Mouse (Mus musculus) central nervous system, embryonic 18 days (tissue): Measurements from ENCODE around the gene Ptgr1. TPM values are rescaled to one million over a fixed set of nuclear protein-coding genes. Genes with fewer than 3 reads are reported as not detected.

Experiments used
- polyA plus RNA-seq: library from polyadenylated mRNA; depleted of rRNA; stranded (reverse); fragments of >200 nt; gene quantifications from 2 replicates; pipeline ENCODE4 v1.2.3, GENCODE M21; 2012; rRNA removed

Gene Ptgr1
- polyA plus RNA-seq, result 2.7 and 4.0 TPM in 2 replicates

DNA sequence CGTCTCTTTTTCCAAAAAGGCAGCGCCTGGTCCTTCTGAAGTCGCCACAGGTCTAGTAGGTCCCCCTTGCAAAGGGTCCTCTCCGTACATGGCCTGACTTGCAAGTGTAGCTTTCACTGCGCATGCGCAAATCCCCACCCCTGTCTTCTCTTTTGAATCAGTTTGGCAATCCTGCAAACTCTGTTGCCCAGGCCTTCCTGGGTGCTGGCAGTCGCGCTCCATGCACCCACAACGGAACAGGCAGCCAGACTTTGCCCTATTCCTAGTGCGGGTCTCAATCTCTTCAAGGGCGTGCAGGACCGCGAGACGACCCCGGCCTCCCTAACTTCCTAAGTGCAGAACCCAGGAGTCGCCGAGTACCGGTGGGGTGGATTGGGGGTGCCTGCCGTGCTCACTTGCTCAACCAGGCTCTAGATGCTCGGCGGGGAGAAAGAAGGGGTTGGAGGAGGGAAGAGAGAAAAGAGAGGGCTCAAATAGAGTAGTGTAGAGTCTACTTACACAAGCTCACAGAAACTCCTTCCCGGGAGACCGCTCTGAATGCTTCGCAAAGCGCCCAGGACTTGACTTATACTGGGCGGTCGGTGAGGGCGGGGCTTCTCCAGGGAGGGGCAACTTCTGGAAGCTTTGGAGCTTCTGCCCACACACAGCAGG is at the start of gene Ptgr1:
Gene Ptgr1, minus strand, starts transcription at position 580 of the 651 bp plus-strand sequence.

DNA sequence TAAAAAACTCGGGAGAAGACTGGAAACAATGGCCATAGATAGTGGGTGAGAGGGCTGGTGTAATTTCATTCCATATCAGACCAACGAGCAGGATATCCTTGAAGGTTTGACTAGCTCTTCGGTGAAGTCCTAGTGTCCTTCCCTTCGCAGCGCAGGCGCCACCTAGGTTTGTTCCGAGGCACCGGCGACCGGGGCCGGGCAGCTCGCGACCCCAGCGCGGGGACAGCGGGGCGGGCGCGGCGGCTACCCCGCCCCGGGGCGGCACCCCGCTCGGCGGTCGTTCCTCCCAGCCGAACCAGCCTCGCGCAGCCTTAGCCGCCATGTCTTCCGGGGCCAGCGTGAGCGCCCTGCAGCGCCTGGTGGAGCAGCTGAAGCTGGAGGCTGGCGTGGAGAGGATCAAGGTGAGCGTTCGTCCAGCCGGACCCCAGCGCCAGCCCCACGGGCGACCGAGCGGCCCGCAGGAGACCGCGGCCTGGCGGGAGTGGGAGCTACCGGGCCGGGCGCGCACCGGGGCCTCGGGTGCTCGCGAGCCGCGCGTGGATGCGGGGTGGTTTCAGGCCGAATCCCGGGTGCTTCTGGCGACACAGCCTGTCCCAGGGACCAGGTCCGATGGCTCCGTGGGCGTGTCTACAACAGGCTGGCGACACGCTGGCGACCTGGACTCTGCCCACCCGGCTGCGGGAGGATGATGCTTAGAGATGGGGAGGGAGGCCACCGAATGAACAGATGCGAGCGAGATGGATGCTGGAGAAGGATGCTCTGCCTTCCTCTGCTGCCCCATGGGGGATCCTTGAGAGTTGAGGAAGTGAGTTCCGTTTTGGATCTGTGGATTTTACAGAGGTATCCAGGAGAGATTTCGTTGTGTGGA is 48.2 kb upstream of the Ptgr1 start, which contains the start of gene Gng10:
Gene Gng10, plus strand, starts transcription at position 171 of the 868 bp plus-strand sequence.

DNA sequence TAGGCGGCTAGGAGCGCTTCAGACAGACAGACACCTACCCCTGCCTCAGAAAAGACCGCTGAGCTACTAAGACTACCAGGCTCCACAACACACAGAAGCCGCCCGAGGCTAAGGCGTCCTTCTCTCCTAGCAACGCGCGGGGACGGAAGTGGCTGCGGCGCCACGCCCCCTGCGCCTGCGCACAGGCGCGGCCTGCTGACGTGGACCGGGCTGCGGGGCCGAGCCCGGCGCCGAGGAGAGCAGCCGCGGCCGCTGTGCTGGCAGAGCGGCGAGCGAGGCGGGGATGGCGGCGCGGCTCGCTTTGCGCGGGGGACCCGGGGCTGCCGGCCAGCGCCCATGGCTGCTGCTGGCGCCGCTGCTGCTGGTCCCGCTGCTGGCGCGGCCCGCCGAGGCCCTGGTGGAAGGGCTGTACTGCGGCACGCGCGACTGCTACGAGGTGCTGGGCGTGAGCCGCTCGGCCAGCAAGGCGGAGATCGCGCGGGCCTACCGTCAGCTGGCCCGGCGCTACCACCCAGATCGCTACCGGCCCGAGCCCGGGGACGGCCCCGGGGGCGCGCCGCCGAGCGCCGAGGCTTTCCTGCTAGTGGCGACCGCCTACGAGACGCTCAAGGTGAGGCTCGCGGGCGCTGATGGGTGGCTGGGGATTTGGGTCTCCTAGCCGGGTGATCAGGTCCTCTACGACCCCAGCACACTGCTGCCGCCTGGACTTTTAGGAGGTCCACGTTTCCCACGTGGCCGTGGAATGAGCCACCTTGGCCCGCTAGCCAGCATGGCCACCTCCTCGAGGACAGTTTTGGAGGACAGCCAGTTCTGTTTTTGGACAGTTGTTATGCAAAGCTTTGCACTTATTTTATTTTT is 16.3 kb upstream of the Ptgr1 start, which contains the start of gene Gm20503:
Gene Gm20503, plus strand, starts transcription at position 263 of the 858 bp plus-strand sequence.

DNA sequence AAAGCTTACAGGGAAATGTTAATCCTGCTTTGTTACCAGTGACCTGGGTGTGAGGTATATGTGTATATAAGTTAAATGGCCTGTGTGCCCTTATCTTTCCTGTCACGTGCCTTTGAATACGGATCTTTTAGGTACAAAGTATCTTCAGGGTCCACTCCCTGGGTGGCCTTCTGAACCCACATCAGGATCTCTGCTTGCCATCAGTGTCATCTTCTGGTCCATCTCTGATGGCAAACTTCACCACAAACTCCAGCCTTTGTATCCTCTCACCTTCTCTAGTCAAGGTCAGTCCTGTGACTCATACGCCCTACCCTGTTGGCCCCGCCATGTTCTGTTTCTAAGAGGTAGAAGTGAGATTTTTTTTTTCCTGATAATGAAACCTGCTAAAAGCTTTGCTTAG is 7.8 kb upstream of the Ptgr1 start, which contains the start of gene Dnajc25:
Gene Dnajc25, plus strand, starts transcription at position 301 of the 400 bp plus-strand sequence.

DNA sequence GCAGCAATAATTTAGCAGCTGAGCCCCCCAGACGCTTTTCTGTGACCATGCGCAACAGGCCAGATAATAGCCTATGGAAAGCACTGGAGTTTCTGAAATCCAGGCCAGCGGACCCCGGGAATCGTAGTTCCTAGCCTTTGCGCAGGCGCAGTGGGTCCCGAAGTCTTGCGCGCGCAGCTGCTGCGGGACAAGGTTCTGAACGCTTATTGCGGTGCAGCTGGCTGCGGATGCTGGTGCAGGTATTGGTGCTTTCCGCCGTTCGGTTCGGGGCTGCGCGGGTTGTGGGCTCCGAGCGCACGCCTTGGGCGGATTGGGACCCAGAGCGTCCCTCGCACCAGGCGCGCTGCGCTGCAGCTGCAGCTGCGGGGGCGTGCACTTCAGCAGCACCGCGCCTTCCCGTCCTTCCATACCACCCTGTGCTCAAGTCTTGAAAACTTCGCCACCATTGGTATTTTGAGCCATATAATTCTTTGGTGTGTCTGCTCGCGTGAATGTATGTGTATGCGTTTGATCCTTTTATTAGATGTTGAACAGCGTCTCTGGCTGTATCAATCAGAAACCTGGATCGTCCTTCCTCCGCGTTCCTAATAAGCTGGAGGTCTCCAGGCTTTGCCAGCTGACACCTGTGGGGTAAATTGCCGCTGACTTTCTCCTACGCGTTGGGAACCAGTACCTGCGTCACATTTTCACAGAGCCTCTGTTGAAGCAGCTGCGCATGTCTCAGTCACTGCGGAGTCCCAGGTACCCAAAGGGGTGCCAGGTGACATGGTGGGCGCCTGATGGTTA is 43.3 kb downstream of the Ptgr1 start, which contains the start of gene Zkscan16:
Gene Zkscan16, plus strand, starts transcription at position 209 of the 786 bp plus-strand sequence.

Other genes starting within 250 kb of the Ptgr1 start
- gene Olfr267, start 199.4 kb downstream of the Ptgr1 start, polyA plus RNA-seq, result 0.39 and 0.40 TPM in 2 replicates
- 29.2 and 31.7 TPM in 2 replicates for gene Ecpas, start 74.4 kb downstream of the Ptgr1 start, polyA plus RNA-seq
- 4.9 and 5.4 TPM in 2 replicates for gene Zkscan16, start 43.5 kb downstream of the Ptgr1 start, polyA plus RNA-seq
- gene Dnajc25, start 7.9 kb upstream of the Ptgr1 start, polyA plus RNA-seq, result 4.5 and 4.6 TPM in 2 replicates
- gene Gm20503, start 16.1 kb upstream of the Ptgr1 start, polyA plus RNA-seq, result not detected in 2 replicates
- 105 and 111 TPM in 2 replicates for gene Gng10, start 48.0 kb upstream of the Ptgr1 start, polyA plus RNA-seq
- gene AI481877, start 151.9 kb upstream of the Ptgr1 start, polyA plus RNA-seq, result not detected in 2 replicates
- 66.3 and 66.9 TPM in 2 replicates for gene Ugcg, start 202.1 kb upstream of the Ptgr1 start, polyA plus RNA-seq